Mouse (Mus musculus) kidney, postnatal 10 days (tissue): ENCODE data around the gene Mymx.

Experiments
- DNase-seq: peaks from one replicate; pipeline ENCODE4 v3.0.0; 2021; ENCODE audit warnings: mixed read lengths

Gene Mymx

DNA sequence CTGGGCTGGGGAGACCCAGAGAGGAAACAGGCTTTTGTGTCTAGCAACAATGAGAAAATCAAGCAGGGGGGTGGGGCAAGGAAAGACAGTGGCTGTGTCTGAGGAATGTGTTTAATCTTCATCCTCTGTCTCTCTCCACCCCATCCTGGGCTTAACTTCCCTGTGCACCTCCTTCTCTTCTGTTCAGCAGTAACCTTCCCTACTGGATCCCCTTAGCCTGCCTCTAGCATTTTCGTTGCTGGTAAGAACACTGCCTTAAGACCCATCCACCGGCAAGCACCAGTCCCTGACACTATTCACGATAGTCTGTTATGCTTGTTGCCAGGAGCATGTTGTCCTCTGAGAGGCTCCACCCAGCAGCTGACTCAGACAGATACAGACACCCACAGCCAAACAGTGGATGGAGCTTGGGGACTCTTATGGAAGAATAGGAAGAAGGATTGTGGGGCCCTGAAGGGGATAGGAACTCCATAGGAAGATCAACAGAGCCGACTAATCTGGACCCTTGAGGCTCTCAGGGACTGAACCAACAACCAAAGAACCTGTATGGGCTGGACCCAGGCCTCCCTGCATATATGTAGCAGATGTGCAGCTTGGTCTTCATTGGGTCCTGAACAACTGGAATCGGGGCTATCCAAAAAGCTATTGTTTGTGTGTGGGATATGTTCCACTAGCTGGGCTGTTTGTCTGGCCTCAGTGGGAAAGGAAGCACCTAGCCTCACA, 8.4 kb upstream of the Mymx start:
- DNase-seq = peak; percentile 50

DNA sequence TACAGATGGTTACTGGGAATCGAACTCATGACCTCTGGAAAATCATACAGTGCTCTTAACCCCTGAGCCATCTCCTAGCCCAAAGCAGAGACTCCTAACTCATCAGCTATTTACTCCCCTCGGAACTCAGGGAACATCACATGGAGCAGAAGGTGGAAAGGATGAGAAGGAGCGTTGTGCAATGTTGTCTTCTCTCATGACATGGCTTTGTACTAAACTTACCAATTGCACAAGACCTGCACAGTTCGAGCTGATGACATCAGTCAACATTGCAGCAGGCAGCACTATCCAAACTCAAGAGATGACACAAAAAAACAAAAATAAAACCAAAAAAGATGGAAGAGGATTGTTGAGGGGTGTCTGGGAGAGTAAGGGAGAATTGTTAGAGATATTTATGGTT, 6.5 kb upstream of the Mymx start:
- no peak for DNase-seq

DNA sequence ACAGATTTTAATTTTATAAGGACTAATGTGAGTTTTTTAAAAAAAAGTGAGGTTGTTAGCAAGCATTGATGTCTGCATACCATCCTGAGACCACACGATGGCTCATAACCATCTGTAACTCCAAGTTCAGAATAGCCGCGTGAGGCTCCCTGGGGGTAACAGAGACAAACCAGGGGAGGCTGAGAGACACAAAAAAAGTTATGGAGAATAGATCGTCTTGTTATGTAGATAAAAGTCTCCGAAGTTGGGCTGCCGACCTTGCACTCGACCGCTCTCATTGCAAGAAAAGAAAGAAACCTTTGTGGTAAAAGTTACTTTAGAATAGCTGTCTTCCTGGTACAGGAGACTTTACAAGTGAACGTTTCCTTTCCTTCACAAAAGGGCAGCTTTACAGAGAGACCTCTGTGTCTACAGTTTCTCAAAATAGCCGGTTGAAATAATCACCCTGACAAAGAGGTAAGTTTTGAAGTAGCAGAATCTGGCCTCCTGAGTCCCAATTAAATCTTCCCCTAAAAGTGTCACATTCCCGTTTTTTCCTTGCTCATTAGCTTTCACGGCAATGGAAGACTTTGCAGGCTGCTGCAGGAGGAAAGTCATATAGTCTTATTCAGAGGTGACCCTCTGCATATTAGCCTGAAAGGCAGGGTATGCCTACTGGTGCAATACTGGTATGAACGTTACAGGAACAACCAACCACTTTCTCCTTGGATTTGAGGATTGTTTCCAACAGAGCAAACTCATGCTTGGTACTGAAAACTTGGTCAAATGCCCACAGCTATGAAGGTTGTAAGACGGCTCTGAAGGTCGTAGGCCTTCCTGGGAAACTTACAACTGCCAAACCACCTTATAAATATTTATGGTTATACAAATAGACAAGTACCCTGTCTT, 5.3 kb upstream of the Mymx start:
- DNase-seq = no peak

DNA sequence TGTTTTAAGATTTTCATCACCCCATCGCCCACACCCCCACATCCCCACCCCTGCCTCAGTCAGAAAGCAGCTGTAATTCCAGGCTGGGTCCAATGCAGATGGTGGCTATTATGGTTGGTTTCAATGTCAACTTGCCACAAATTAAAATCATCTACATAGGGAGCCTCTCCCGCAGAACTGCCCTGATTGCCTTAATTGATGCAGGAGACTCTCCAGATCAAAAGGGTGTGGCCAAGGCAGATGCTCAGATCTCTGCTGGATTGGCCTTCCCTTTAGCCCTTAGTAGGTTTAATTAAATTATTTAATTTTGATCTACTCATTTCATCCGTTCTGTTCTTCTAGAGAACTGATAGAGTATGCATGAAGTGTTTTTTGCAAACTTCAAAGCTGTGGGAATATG, 1.1 kb upstream of the Mymx start:
- DNase-seq = no peak

DNA sequence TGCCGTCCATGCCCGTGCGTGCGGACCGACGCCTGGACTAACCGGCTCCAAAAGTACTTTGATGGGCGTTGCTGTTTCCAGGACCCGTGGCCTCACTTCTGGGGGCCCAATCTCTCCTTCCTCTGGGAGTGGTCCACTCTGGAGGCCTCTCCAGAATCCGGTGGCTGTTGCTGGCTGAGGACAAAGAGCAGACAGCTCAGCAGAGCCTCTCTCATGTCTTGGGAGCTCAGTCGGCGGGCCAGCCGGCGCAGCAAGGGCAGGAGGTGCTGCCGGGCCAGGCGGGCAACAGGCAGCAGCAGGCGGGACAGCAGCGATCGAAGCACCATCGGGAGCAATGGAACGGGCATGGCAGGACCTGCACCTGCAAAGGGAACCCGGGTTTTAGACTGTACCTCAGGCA, 577 bp downstream of the Mymx start:
- peak; percentile 30 for DNase-seq

DNA sequence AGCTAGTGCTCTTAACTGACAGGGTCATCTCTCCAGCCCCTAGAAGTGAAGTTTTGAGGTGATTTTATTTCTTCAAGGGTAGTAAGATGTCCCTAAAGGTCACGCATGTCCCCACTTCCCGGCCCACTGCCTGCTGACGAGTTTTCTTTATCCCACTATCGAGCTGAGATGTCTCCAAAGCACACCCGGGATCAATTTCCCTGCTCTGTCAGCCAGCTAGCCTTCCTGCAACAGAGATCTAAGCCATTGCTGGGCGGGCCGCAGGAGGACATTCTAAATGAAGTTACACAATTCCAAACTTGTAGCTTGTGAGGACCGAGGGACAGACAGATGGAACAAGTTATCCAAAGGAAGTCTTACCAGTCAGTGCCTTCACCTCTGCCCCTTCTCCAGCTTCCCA, 1.6 kb downstream of the Mymx start:
- DNase-seq = no peak

DNA sequence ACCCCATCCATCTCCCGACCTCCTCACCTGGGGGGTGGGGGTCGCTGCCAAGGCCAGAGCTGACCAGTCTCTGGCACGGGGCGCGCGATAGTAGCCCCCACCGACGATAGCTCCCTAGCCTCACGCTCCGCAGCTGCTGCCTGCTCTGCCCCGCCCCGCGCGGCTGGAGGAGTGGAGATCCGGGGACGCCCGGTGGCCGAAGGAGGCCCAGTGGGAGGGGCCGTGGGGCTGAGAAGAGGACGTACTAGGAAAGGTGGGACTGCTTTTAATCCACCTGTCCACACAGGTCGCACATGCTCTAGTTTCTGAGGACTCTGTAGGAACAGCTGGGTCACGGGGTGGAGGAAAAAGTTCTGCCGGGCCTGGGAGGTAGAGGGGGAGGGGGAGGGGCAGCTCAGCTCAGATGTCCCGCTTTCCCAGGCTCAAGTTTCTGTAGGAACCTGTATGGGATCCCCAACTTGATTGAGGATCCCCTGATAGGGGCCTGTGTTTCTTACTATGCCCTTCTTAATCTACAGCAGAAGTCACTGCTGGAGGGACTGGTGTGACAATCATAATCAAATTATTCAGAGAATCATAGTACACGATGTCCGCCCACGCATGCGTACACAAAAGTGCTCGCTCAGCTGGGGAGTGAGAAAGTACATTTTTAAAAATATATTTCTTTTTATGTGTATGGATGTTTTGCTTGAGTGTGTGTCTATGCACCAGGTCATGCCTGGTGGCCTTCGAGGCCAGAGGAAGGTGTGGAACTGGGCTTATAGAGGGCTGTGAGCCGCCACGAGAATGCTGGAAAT, 2.3 kb downstream of the Mymx start, which contains the start of gene Slc29a1:
Gene Slc29a1 (minus strand): TSS at position 161 of the 797 bp plus-strand sequence.
- peak; percentile 85 for DNase-seq

DNA sequence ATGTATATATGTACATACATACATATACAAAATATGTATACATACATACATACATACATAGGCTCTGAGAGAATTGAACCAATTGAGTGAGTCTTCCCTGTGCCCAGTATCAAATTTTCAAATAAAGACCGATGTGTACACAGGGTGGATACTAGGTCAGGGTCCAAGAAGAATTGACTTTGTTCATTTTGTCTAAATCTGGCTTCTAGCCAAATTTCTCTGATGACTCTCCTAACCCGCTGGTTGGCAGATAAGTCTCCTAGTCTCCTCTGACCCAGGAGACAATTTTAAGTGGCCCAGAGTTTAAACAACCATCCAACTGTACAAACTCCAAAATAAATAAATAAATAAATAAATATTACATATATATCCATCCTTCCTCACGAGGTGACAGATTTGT, 3.0 kb downstream of the Mymx start:
- DNase-seq = no peak

DNA sequence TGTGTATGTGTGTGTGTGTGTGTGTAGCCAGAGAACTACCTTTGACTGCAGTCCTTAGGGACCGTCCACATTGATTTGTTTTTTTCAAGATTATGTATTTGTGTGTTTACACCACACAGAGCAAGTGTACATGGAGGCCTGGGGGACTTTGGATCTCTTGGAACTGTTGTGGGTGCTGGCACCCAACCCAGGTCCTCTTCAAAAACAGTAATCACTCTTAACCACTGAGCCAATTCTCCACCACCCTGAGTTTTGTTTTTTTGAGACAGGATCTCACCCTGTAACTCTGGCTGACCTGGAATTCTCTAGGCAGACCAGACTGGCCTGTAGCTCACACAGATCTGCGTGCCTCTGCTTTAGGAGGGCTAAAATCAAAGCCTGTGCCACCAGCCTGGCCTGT, 3.5 kb downstream of the Mymx start:
- no peak for DNase-seq

DNA sequence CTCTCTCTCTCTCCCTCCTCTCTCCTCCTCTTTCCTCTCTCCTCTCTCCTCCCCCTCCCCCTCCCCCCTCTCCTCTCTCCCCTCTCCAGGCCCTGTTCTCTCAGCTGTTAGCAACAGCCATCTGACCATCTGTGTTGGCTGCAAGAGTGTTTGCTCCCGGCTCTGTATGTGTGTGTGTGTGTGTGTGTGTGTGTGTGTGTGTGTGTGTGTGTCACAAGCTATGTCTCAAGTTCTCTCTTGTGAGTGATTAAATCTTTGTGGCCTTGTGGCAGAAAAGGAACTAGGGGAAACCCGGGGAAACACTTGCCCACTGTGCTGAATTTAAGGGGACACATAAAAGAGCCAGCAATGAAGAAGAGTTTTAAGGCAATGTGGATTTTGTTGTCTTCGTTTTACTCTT, 4.1 kb downstream of the Mymx start:
- DNase-seq = peak; percentile 61

DNA sequence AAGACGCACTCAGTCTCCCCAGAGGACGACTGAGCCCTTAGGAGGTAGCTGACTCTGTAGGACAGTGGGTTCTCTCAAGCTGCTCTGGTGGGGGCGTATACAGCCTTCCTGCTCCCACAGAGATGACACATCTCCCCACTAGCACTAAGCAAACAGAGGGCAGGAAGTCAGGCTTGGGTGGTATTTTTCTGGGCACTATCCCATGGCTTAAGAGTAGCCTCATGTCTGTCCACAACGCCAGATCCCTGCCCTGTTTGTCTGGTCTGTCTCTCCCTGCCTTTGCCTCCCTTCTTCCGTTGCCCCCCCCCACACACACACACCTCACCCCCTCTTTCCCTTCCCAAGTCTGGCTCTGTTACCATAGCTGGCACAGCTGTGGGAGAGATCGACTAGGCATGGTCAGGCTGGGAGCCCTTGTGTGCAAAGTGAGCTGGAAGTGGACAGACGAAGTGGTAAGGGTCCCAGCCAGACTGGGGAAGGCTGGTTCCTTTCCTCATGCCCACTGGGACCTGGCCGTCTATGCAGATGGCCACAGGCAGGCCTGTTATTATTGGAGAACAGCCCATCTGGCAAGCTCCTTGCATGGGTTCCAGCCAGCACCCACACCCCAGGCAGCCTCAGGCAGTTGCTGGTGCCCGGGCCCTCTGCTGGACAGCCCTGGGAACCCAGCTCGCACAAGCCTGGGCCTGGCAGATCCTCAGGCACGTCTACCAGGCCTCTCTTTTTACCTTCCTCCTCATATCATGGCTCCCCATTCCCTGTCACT, 5.1 kb downstream of the Mymx start:
- DNase-seq = peak; percentile 87

DNA sequence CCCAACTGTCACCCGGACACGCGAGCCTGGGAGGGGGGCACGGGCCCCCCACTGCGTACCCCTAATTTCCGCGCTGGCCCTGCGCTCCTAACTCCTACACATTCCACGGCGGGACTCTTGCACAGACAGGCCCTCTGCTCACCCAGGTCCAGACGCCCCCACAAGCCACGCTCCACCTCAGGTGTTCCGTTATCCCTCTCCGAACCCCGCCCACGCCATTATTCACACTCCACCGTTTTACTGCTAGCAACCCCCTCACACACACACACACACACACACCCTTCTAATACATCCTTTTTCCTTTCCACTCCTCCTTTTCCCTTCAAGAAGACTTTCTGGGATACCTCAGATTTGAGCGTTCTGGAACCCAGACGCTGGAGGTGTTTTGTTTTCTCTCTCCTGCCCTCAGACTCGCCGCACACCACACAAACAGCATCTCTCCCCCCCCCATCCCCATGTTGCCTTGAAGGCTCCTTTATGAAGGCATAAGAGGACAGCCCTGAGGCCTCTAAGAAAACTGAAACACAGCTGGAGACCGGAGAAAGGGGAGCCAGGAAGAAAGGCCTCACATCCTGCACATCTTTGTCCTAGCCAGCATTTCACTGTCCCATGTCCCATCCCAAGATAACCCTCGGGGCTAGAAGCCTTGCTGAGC, 6.0 kb downstream of the Mymx start:
- DNase-seq = no peak

DNA sequence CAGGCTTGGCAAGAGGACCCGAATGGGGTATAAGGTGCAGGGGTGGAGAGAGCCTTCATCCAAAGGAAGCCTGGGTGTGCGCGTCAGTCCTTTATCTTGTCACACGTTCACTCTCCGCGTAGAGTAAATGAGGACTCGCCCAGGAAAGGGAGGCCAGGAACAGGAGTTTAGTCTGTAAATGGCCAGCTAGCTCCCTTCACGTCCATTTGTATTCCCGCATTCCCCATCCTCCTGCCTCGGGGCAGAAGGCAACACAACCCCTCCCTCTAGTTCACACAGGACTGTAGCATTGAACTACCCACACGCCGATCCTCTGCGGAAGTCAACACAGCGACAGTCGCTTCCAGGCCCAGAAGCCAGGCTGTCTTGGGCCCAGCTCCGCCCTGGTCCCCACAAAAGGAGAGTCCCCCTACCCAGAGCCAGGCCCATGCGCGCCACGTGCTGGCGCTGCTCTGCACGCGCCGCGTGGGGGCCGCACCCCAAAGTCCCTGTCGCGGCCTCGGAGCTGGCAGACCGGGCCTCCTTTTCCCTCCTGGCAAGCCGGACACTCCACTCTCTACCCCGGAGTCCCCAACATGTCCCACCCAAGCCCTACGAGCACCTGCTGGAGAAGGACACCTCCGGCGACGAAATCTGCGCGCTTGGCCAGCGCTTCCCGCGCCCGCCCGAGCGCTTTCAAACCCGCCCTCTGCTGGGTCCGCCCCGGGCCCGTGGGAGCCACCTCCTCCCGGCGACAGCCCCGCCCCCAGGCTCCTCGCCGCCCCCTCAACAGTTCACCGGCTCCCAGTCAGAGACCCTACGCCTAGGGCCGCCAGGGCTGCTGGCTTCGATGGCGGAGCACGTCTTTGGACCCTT, 6.8 kb downstream of the Mymx start:
- peak; percentile 92 for DNase-seq

DNA sequence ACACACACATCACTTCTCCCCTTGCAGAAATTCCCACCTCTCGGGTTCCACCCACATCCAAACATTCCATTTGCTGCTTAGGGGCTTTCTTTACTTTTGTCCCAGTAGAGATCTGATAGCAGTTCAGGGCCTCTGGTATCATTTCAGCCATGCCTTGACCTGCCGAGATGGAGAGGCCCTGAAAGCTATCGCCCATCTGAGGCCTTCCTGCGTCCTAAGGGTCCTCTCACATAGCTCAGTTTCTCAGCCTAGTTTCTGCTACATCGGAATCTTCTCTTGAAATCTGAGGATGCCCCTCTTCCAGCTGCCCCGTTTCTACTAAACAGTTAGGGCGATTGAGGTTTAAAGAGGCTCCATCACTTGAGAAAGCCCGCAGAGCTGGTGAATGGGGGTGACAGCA, 7.7 kb downstream of the Mymx start:
- DNase-seq = no peak

DNA sequence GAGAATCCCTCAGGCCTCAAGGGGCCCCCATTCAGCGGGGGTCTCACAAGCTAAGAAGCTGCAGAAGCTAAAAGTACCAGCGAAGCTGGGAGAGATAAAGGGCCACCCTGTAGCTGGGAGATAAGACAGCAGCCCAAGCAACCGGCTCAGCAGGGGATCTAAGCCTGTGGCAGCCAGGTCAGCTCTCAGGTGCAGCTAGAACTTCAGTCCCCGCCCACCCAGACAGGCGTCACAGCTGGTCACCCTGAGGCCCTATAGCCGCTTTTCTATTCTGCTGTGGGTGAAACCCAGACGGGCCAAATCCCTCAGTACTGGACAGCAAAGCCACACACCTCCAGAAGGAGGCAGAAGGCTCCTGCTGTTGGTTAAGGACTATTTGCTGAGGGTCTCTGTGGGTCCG, 8.4 kb downstream of the Mymx start:
- DNase-seq = peak; percentile 61

DNA sequence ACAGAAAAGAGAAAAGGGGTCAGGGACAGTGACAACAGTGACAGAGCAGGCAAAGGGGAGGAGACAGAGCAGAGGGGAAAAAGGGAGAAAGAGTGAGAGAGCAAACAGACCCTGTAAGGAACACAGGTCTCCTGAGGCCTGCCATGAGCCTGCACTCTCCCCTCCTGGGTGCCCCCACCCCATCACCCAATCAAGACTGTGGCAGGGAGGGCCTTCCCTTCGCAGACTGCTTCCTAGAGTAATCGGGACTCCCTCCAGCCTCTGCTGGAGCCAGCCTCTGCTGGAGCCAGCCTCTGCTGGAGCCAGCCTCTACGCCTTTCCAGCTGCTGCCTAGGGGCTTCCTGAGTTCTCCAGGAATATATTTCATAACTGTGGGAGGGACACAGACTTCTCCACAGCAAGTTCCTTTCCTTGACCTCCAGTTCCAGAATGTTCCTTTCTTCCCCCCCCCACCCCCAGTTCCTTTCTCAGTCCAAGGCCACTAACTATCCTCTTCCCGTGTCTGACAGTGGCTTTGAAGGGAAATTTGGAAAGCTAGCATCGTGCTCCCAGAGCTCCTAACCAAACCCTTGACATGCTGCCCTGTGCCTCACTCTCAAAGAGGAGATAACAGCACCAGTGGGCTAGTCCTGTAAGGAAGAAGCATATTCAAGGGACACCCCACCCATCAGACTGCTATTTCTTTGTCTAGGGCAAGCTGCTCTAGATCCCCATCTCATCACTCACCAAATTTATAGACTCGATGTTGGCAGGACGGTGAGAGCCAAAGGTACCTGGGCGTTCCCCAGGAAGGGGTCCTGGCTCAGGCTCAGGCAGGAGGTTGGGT, 9.1 kb downstream of the Mymx start:
- DNase-seq = peak; percentile 72

DNA sequence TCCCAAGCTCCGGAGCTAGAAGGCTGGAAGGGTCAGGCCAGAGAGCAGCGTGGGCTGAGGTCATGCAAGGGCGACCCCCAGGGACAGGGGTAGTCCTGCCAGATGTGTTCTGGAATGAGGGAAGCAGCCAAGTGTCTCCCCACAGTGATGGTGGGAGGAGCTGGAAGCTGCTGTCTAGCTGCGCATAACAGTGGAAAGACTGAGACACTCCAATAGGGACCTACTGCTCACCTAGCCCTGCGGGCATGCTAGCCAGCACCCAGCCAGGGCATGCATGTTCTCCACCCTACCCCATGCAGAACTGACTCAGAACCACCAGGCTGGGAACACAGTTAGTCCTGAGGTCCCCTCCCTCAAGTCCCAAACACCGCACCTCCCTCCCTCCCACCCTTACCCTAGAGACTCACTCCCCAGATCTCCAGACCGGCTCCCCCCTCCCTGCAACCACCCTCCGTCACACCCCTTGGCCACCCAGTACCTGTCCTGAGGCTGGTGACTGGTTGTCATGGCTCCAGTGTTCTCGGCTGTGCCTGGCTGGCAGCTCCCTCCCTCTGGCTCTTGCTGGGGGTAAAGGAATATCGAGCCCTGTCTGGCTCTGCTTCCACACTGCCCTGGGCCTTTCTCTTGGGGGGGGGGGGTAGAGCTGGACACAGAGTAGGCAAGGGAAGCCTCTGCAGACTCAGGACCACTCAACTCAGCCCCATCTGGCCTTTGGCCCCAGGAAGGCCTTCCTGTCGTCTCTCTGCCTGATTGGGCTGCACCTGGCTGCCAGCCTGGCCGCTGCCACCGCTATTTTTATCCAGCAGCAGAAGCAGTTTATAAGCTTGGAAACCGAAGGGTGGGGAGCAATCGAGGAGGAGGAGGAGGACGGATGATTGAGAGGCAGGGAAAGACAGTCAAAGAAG, 9.9 kb downstream of the Mymx start:
- DNase-seq = peak; percentile 70

DNA sequence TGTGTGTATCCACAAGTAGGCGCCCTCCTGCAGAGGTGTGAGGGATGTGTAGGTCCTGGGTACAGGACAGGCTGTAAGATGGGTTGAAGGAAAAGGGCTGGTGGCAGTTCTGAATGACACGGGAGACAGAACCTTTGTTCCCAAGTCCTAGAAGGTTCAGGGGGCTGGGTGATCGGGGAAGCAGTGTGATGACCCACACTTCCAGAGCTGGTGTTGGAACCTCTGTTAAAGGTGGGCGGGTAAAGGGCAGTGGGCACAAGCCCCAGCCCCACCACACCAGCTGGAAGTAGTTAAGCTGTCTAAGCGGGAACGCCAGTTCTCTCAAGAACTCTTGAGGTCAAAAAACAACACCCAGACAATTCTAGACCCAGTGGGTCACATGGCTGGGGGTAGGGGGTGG, 11.5 kb downstream of the Mymx start:
- peak; percentile 18 for DNase-seq

DNA sequence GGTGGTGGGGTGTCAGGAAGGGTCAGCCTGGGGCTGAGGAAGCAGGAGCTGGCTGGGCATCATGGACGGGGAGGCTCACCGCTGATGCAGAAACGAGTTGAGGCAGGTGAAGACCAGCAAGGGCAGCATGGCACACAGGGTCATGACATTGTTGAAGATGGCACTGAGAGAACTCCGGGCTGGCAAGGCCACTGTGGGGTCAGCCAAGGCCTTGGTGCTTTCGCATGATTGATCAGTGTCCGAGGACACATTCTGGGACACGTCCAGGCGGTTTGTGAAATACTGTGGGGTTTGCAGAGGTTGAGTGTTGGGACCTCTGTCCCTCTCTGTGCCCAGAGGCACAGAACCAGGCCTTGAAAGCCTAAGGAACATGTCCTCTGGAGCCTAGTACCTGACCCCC, 12.1 kb downstream of the Mymx start:
- peak; percentile 19 for DNase-seq
